Mouse (Mus musculus): ENCODE results near the gene Bcar1.

The Bcar1 gene

GRCm38 (mm10) chr8:111739604-111740003 lies 4.0 kb downstream of the Bcar1 start:
- no peak for DNase-seq (ENCODE audit: low read depth, low spot score)

- no peak for DNase-seq (ENCODE audit: low read depth, low spot score)
Observed at GRCm38 (mm10) chr8:111738867-111739266, 4.7 kb downstream of the Bcar1 start.

- no peak for DNase-seq (ENCODE audit: low read depth, low spot score)
Observed at GRCm38 (mm10) chr8:111736321-111736720, 7.3 kb downstream of the Bcar1 start.

DNA sequence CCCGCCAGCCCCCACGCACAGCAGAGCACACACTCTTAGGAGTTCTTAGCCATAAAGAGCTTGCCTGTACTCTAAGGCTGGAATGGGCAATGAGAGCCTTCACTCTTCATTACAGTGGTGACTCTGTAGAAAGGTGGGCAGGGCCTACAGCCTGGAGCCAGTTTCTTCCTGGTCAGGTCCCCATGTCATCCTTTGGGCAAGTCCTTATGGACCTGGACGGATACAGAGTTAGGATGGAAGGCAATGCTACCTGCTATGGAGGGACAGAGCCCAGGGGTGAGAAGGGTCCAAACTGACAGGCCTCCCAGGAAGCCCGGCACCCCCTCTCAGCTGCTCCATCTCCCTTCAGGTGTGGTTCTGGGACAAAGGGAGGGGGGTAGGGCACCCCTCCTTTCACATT lies 7.8 kb downstream of the Bcar1 start:
- no peak for DNase-seq (ENCODE audit: low read depth, low spot score)

DNA sequence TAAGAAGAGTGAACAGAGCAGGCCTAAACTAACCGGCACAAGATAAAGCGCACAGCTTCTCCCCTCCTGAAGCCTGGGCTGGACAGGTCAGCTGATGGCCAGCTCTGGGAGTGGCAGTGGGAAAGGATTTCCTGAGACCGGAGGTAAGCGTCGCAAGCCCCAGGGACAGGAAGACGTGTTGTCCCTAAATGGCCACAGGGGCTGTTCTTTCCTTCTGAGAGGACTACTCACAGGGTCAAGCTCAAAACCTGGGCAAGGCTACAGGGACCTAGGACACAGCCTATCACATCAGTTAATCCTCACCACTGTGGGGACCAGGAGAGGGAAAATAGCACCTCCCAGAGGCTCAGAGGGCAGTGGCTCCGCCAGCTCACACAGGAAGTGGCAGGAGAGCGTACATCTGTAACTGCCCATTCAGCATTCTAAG lies 8.3 kb downstream of the Bcar1 start:
- DNase-seq (ENCODE audit: low read depth, low spot score) = no peak

- DNase-seq (ENCODE audit: low read depth, low spot score) = no peak
Observed at GRCm38 (mm10) chr8:111734244-111734960, 9.2 kb downstream of the Bcar1 start.

DNA sequence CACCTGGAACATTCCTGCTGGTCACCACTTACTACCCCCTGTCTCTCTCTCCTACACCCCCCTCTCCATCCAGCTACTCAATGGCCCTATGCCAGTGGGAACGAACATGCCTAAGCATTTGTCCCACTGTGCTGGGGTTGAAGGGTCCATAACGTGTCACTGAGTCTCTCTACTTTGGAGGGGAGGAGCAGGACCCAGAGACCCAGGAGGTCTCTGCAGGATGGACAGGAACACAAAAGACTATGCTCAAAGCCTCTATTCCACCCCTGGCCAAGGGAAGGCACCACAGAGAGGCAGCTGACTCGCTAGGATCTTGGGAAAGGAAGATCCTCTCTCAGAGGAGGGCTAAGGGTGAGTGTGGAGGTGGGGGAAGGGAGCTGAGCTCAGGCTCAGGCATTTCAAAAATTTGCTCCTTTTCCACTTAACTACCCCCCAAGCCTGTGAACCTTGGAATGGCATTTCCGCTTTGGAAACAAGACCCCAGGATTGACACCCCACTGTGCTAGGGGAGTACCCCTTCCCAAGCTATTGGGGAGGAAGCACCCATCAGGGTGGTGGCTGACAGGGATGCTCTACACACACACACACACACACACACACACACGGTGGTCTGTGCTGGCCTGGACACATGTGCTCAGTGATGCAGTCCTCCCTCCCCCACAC lies 9.9 kb downstream of the Bcar1 start:
- DNase-seq (ENCODE audit: low read depth, low spot score) = no peak

DNA sequence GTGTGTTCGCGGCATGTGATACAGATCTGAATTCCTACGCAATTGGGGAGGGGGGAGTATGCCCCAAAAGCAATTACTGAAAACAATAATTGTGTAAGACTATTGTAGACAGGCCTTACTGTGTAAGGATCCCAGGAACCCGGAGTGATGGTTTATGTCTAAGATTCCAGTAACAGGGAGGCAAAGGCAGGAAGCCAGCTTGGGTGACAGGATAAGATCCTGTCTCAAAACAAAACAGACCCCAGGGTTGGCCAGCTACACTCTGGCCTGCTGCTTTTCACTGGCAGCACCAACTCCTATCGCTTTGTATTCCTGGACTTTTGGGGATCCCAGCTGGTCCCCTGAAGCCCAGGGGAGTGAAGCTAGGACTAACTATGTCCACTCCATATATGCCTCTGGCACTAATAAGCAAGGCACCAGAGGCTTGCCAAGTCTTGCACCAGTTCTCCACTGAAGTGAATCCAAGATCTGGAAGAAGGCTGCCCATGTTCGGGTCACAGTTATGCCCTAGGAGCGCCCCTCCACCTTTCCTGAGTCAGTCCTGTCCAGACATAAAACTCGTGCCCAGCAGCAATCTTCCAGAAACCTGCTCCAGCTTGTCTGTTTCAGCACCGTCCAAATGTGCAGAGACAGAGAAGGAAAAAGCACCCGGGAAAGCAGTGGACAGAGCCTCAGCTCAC lies 11.1 kb downstream of the Bcar1 start:
- DNase-seq (ENCODE audit: low read depth, low spot score) = no peak

- peak; percentile 92 for DNase-seq (ENCODE audit: low read depth, low spot score)
Observed at GRCm38 (mm10) chr8:111732004-111732403, 11.6 kb downstream of the Bcar1 start.

GRCm38 (mm10) chr8:111731231-111731977 lies 12.2 kb downstream of the Bcar1 start:
- DNase-seq (ENCODE audit: low read depth, low spot score) = no peak

- DNase-seq (ENCODE audit: low read depth, low spot score) = no peak
Observed at GRCm38 (mm10) chr8:111729233-111730170, 14.1 kb downstream of the Bcar1 start.

- DNase-seq (ENCODE audit: low read depth, low spot score) = no peak
Observed at GRCm38 (mm10) chr8:111728481-111728880, 15.1 kb downstream of the Bcar1 start.

DNA sequence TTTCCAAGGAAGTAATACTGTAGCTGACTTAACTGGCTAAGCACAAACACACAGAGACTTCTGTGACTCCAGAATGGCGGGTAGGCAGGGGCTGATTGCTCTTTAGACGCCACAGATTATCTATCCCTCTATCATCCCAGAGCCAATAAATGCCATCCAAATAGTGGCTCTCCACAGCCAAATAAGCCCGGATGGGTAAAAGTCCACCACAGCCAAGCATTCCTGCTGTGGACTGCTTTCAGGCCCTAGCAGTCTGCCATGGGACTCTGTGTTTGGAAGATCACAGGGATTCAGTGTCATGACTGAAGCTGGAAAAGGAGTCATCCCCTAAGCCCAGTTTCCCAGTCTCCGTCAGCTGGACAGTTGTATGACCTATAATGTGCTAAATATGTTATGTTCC lies 16.1 kb downstream of the Bcar1 start:
- DNase-seq (ENCODE audit: low read depth, low spot score) = no peak

DNA sequence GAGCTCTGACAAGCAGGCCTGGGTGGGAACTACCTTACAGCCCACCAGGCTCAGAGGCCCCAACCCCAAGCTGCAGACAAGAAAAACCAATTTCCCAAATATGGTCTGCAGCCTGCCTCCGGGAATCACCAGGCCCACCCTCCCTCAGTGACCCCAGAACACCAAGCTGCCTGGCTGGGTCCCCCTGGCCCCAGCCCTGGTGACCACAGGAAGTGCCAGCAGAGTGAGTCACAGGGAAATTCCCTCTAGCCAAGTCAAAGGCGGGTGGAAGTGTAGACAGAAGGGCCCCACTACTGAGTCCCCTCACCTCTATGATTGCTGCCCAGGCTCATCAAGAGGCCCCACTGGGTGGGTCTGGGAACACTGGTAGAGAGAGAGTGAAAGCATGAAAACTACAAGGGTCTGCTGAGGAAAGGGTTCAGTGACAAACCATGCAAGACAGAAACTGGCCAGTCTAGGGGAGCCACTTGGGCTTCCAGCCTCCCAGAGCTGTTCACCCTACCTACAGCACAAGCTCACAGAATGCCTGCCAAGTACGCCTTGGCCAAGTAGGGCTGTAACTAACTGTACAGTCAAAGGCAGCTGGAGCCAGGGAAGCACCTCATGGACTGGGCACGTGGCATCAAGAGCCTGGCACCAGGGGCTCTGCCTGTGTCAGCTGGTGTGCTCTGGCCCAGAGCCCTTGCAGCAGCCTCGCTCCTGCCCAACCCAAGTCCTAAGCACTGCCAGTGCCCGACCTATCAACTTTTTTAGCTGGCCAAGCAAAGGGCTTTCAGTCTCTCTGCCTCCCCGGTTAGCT lies 17.3 kb downstream of the Bcar1 start:
- no peak for DNase-seq (ENCODE audit: low read depth, low spot score)

- DNase-seq (ENCODE audit: low read depth, low spot score) = no peak
Observed at GRCm38 (mm10) chr8:111725341-111725740, 18.3 kb downstream of the Bcar1 start.

DNA sequence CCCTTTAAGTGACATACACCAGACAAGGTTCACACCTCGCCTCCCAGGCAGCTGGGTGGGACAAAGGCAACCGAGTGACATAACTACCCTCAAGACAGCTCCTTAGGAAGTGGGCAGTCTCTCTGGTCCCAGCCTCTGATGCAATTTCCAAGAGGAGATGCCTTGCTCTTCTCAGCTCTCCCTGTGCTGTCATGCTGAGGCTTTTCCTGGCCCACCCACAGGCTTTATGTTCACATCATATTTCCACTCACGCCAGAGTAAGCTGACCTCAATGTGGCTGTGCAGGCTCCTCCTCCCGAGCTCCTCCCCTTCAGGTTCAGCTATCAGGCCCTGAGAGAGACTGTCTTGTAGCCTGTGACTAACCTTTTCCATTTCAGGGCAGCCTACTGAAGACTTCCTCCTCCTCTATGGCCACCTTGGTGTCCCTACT lies 23.5 kb downstream of the Bcar1 start:
- no peak for DNase-seq (ENCODE audit: low read depth, low spot score)

DNA sequence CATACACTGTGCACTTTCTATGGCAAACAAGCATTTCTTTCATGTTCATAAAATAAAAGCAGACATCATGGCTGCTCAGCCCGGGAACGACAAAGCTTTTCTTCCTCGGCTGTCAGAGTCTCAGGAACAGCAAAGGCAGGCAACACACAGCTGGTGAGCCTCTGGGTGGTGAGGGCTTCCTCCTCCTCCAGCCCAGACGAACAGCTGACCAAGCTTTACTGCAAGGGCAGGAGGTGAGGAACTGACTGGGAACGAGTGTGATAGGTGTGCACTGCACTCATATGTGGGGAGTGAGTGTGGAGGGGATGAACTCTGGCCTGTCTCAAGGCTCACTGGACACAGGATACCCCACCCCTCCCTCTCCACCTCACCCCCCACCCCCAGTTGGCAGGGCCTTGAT lies 24.7 kb downstream of the Bcar1 start:
- no peak for DNase-seq (ENCODE audit: low read depth, low spot score)

DNA sequence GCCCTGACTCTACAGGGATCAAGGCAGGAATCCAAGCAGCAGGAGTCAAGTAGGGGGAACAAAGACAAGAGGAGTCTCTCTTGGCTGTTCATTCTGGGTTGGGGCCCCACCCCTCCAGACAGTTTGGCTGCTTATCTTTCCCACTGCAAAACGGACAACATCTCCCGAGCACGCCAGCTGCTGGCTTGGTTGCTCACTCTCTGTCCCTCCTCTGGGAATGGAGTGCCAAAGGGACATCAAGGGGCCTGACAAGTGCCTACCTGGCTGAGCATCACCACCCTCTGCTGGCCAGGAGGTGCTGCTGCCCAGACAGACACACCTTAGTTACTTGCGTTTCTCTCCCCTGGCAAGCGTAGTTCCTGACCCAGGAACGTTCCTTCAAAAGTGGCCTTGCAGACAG lies 25.7 kb downstream of the Bcar1 start:
- no peak for DNase-seq (ENCODE audit: low read depth, low spot score)

- DNase-seq (ENCODE audit: low read depth, low spot score) = no peak
Observed at GRCm38 (mm10) chr8:111717488-111717792, 26.2 kb downstream of the Bcar1 start.
